Mouse (Mus musculus) CH12.LX (cell line): ENCODE data around the gene Isoc2a. TPM values are rescaled to one million over a fixed set of nuclear protein-coding genes. Genes with fewer than 3 reads are reported as not detected.

Source experiments
- DNase-seq: peaks from one replicate; pipeline ENCODE4 v3.0.0-alpha.2; 2013; ENCODE audit errors: extremely low read depth
- H3K27ac ChIP-seq: 2 replicates; pipeline ENCODE4 v1.5.1; 2012; ENCODE audit warnings: low read depth, mild to moderate bottlenecking, control low read depth, moderate library complexity; ENCODE audit not compliant: insufficient read depth
- H3K27me3 ChIP-seq: replicated peaks from 2 replicates; pipeline ENCODE3; 2012; ENCODE audit warnings: inconsistent platforms
- H3K36me3 ChIP-seq, 2 experiments: replicated peaks in 1 of 2; 2 replicates each; pipeline versions ENCODE3 to v1.6.1; 2012; ENCODE audit warnings: inconsistent platforms in 1 of 2, low read length in 1 of 2, mild to moderate bottlenecking in 1 of 2, mixed read lengths in 1 of 2, moderate library complexity in 1 of 2; ENCODE audit not compliant: control insufficient read depth in 1 of 2, insufficient read depth in 1 of 2
- H3K4me1 ChIP-seq, 2 experiments: 2 replicates each; pipeline ENCODE4 v1.6.1; 2012; ENCODE audit warnings: inconsistent platforms in 1 of 2, moderate library complexity in 1 of 2; ENCODE audit not compliant: insufficient read depth in 2 of 2, control insufficient read depth in 1 of 2
- H3K4me2 ChIP-seq: 2 replicates; pipeline ENCODE4 v1.6.1; 2012; ENCODE audit warnings: low read depth, mild to moderate bottlenecking, control low read depth; ENCODE audit not compliant: poor library complexity, insufficient read depth, severe bottlenecking
- H3K4me3 ChIP-seq, 3 experiments: fragments of 150-350 bp in 1 of 3; sonication (generic) in 1 of 3; replicated peaks in 1 of 3; 2 replicates each; pipeline versions ENCODE3 to v1.5.1; 2011 to 2012; ENCODE audit warnings: low read depth in 2 of 3, low read length in 2 of 3, mild to moderate bottlenecking in 2 of 3, moderate library complexity in 2 of 3, control low read depth in 1 of 3, improper control_type of control experiment in 1 of 3, inconsistent platforms in 1 of 3, mixed read lengths in 1 of 3; ENCODE audit not compliant: poor library complexity in 1 of 3
- H3K79me2 ChIP-seq: replicated peaks from 2 replicates; pipeline ENCODE4 v1.6.1; 2012; ENCODE audit warnings: mild to moderate bottlenecking, moderate library complexity; ENCODE audit not compliant: control insufficient read depth, poor library complexity, insufficient read depth, severe bottlenecking; ENCODE audit errors: extremely low read depth
- H3K9ac ChIP-seq: 2 replicates; pipeline ENCODE4 v1.6.1; 2012; ENCODE audit warnings: low read depth, mild to moderate bottlenecking, control low read depth, moderate library complexity; ENCODE audit not compliant: insufficient read depth
- H3K9me3 ChIP-seq: replicated peaks from 2 replicates; pipeline ENCODE3; 2012; ENCODE audit warnings: low read length, inconsistent platforms, mixed read lengths
- CHD2 ChIP-seq: IDR thresholded peaks from 2 replicates; pipeline ENCODE4 v1.6.1; 2011; ENCODE audit warnings: low read length, improper control_type of control experiment
- E2F4 ChIP-seq: IDR thresholded peaks from 2 replicates; pipeline ENCODE4 v1.6.1; 2011; ENCODE audit warnings: low read depth, low read length, improper control_type of control experiment; ENCODE audit not compliant: insufficient replicate concordance
- ELF1 ChIP-seq: IDR thresholded peaks from 2 replicates; pipeline ENCODE4 v1.6.1; 2014; ENCODE audit warnings: low read depth, mild to moderate bottlenecking, inconsistent platforms, low read length, improper control_type of control experiment
- ETS1 ChIP-seq: conservative IDR thresholded peaks from 2 replicates; pipeline ENCODE4 v1.6.1; 2012; ENCODE audit warnings: low read depth, mild to moderate bottlenecking, inconsistent platforms, low read length, improper control_type of control experiment, moderate library complexity
- JUND ChIP-seq: conservative IDR thresholded peaks from 2 replicates; pipeline ENCODE4 v1.6.1; 2011; ENCODE audit warnings: low read depth, low read length, improper control_type of control experiment
- MAX ChIP-seq: IDR thresholded peaks from 2 replicates; pipeline ENCODE4 v1.6.1; 2011; ENCODE audit warnings: low read length, improper control_type of control experiment
- MAZ ChIP-seq: IDR thresholded peaks from 2 replicates; pipeline ENCODE4 v1.6.1; 2012; ENCODE audit warnings: low read depth, mild to moderate bottlenecking, inconsistent platforms, low read length, improper control_type of control experiment, moderate library complexity
- MXI1 ChIP-seq: IDR thresholded peaks from 2 replicates; pipeline ENCODE4 v1.6.1; 2011; ENCODE audit warnings: mild to moderate bottlenecking, low read depth, low read length, improper control_type of control experiment
- NELFE ChIP-seq: IDR thresholded peaks from 2 replicates; pipeline ENCODE4 v1.6.1; 2011; ENCODE audit warnings: low read depth, low read length, improper control_type of control experiment
- POLR2AphosphoS2 ChIP-seq: IDR thresholded peaks from 2 replicates; pipeline ENCODE4 v1.6.1; 2011; ENCODE audit warnings: low read depth, low read length, improper control_type of control experiment
- RAD21 ChIP-seq: IDR thresholded peaks from 2 replicates; pipeline ENCODE4 v1.6.1; 2011; ENCODE audit warnings: low read depth, mild to moderate bottlenecking, low read length, improper control_type of control experiment, moderate library complexity
- RCOR1 ChIP-seq: conservative IDR thresholded peaks from 2 replicates; pipeline ENCODE4 v1.6.1; 2012; ENCODE audit warnings: low read depth, mild to moderate bottlenecking, inconsistent platforms, low read length, improper control_type of control experiment
- SMC3 ChIP-seq: IDR thresholded peaks from 2 replicates; pipeline ENCODE4 v1.6.1; 2011; ENCODE audit warnings: low read depth, low read length, improper control_type of control experiment
- TBP ChIP-seq: conservative IDR thresholded peaks from 2 replicates; pipeline ENCODE4 v1.6.1; 2011; ENCODE audit warnings: low read depth, low read length, improper control_type of control experiment
- ZKSCAN1 ChIP-seq: IDR thresholded peaks from 2 replicates; pipeline ENCODE4 v1.6.1; 2012; ENCODE audit warnings: low read depth, inconsistent platforms, low read length, improper control_type of control experiment, borderline replicate concordance
- ZNF384 ChIP-seq: IDR thresholded peaks from 2 replicates; pipeline ENCODE4 v1.6.1; 2012; ENCODE audit warnings: low read depth, low read length, improper control_type of control experiment, inconsistent platforms
- dilution Hi-C: fragments of 300-500 bp; cut with MboI; formaldehyde crosslinking; loops from 2 replicates; pipeline ENCODE4 v1.14.3; 2020; ENCODE audit warnings: low sequenced_read_pairs; ENCODE audit not compliant: extremely low pct_unique_long_range_greater_than_20kb, extremely low pct_ligation_motif_present
- in situ Hi-C: fragments of 300-500 bp; cut with MboI; formaldehyde crosslinking; loops from 3 replicates; pipeline ENCODE4 v1.14.3; 2019; ENCODE audit warnings: low sequenced_read_pairs, low pct_ligation_motif_present, low pct_unique_long_range_greater_than_20kb, mixed read lengths
- polyA plus RNA-seq: library from polyadenylated mRNA; unstranded; fragments of >175 nt; gene quantifications from 2 replicates; pipeline ENCODE4 v1.2.1, GENCODE M21; 2012; ENCODE audit warnings: low read depth; ENCODE audit not compliant: insufficient read length
- total RNA-seq, 2 experiments: library from RNA; depleted of rRNA; stranded (reverse); fragments of 300-350 nt in 1 of 2; fragments of >200 nt in 1 of 2; gene quantifications; 2 replicates each; pipeline ENCODE4 v1.2.3; 2012 to 2014

Isoc2a gene
- total and polyA plus RNA-seq, 3 experiments, result 8.4 to 15.4 (median 12.9) TPM

- dilution Hi-C loops, result no loop called here
- no peak overlapping the region for H3K4me3 ChIP-seq
- in situ Hi-C loops, result no loop called here
- H3K79me2 ChIP-seq, result no peaks in the 10 kb centered on the region
- TF ChIP-seq RCOR1 (no peak), ETS1 (peak; percentile 58)
- H3K27me3 ChIP-seq, result no peaks in the 10 kb centered on the region
- peaks cover 5 to 23% of the 10 kb centered on the region in 2 experiments for H3K4me1 ChIP-seq
- no peak overlapping the region for H3K9ac ChIP-seq
- peak; percentile 41 for DNase-seq
- H3K27ac ChIP-seq, result no peak overlapping the region
- H3K4me2 ChIP-seq, result no peak overlapping the region; the same call in 1 of the 2 replicates
- peaks cover 11 to 20% of the 10 kb centered on the region in 2 experiments for H3K36me3 ChIP-seq
- H3K9me3 ChIP-seq, result no peaks in the 10 kb centered on the region
Measured at GRCm38 (mm10) chr7:4924891-4925301, 47.9 kb downstream of the Isoc2a start.

GRCm38 (mm10) chr7:4925441-4926381, 48.8 kb downstream of the Isoc2a start, which contains the start of gene Ssc5d:
Gene Ssc5d (plus strand): TSS chr7:4925785.
- no peaks in the 10 kb centered on the region for H3K27me3 ChIP-seq
- in situ Hi-C loops (no loop called here), dilution Hi-C loops (no loop called here)
- H3K27ac ChIP-seq, result no peak within 1 kb of the TSS
- H3K36me3 ChIP-seq, result peaks cover 2 to 12% of the 10 kb centered on the region in 2 experiments
- H3K4me3 ChIP-seq, result no peak within 1 kb of the TSS
- no peaks in the 10 kb centered on the region for H3K9me3 ChIP-seq
- H3K4me2 ChIP-seq, result no peak within 1 kb of the TSS; the same call in 1 of the 2 replicates
- no peak for TF ChIP-seq ZKSCAN1
- no peak for TF ChIP-seq NELFE
- TF ChIP-seq MAX, result no peak
- no peak for TF ChIP-seq E2F4
- H3K9ac ChIP-seq, result no peak within 1 kb of the TSS
- H3K4me1 ChIP-seq, result peaks cover 5 to 23% of the 10 kb centered on the region in 2 experiments
- DNase-seq, result no peak
- H3K79me2 ChIP-seq, result no peaks in the 10 kb centered on the region

- in situ Hi-C loops, result no loop called here
Measured at GRCm38 (mm10) chr7:4926849-4927248, 49.9 kb downstream of the Isoc2a start.

More at GRCm38 (mm10) chr7:4926849-4927248, 49.9 kb downstream of the Isoc2a start:
- TF ChIP-seq POLR2AphosphoS2 (no peak), ETS1 (no peak), CHD2 (no peak), RAD21 (no peak), E2F4 (no peak), TBP (no peak), ZNF384 (no peak), SMC3 (no peak), MXI1 (no peak), JUND (no peak), MAZ (no peak), ZKSCAN1 (no peak), ELF1 (no peak), MAX (no peak), NELFE (no peak)
- H3K79me2 ChIP-seq, result no peaks in the 10 kb centered on the region
- no peak overlapping the region for H3K27ac ChIP-seq
- no peak overlapping the region for H3K4me3 ChIP-seq
- dilution Hi-C loops, result no loop called here
- no peaks in the 10 kb centered on the region for H3K27me3 ChIP-seq
- H3K36me3 ChIP-seq, result peaks cover 0 to 2% of the 10 kb centered on the region in 2 experiments
- H3K4me1 ChIP-seq, result peaks cover 5 to 23% of the 10 kb centered on the region in 2 experiments
- DNase-seq, result no peak
- no peak overlapping the region for H3K9ac ChIP-seq
- no peak overlapping the region for H3K4me2 ChIP-seq
- H3K9me3 ChIP-seq, result no peaks in the 10 kb centered on the region
